Mouse (Mus musculus): ENCODE results near the gene Nop2. TPM values are rescaled to one million over a fixed set of nuclear protein-coding genes. Genes with fewer than 3 reads are reported as not detected.

Nop2 gene
- polyA plus RNA-seq, 1 experiment from 2014 or later = 56.6 TPM

DNA sequence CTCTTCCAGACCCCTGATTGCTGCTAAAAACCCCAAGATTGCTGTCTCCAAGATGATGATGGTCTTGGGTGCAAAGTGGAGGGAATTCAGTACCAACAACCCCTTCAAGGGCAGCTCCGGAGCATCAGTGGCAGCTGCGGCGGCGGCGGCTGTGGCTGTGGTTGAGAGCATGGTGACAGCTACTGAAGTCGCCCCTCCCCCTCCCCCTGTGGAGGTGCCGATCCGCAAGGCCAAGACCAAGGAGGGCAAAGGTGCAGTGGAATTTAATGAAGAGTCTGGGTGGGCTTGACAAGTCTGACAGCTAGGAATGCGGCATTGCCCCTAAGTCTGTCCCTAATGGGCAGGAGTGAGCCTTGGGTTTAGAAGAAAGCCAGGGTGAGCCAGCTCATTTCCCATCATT is 30.3 kb upstream of the Nop2 start:
- H3K4me1 ChIP-seq (ENCODE audit: control insufficient read depth, insufficient read depth, low read length) = peaks cover 28% of the 10 kb centered on the region
- H3K4me3 ChIP-seq (replicated peaks; ENCODE audit: low read length) = no peak overlapping the region
- peaks cover 46% of the 10 kb centered on the region for H3K36me3 ChIP-seq (ENCODE audit: control insufficient read depth, insufficient read depth, low read length)
- no peak for ATAC-seq (ENCODE audit: insufficient read depth, low FRiP score)
- no peak overlapping the region for H3K27ac ChIP-seq (ENCODE audit: low read length)
- WGBS = 80% methylated on average over 9 of the region's 9 CpGs
- H3K9me3 ChIP-seq (replicated peaks; ENCODE audit: control insufficient read depth, low read length) = no peaks in the 10 kb centered on the region
- H3K9ac ChIP-seq (ENCODE audit: low read length) = no peak overlapping the region
- no peak overlapping the region for H3K4me2 ChIP-seq (ENCODE audit: low read depth, low read length)
- no peaks in the 10 kb centered on the region for H3K27me3 ChIP-seq (ENCODE audit: control insufficient read depth, insufficient read depth, low read length)

DNA sequence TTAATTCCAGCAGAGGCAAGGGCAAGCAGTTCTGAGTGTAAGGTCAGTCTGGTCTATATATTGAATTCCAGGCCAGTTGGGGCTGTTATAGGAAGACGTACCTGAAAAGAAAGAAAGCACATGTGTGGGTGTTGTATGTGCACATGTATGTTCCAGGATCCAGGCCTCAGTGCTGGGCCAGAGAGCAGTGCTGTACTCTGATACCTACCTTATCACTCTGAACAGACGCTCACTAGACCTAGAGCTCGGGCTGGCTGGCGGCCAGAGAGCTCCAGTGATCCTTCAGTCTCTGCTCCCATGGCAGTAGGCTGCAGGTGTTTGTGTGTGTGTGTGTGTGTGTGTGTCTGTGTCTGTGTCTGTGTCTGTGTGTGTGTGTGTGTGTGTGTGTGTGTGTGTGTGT is 27.5 kb upstream of the Nop2 start:
- H3K9ac ChIP-seq (ENCODE audit: low read length) = no peak overlapping the region
- ATAC-seq (ENCODE audit: insufficient read depth, low FRiP score) = no peak; the same call in 1 of the 2 replicates

DNA sequence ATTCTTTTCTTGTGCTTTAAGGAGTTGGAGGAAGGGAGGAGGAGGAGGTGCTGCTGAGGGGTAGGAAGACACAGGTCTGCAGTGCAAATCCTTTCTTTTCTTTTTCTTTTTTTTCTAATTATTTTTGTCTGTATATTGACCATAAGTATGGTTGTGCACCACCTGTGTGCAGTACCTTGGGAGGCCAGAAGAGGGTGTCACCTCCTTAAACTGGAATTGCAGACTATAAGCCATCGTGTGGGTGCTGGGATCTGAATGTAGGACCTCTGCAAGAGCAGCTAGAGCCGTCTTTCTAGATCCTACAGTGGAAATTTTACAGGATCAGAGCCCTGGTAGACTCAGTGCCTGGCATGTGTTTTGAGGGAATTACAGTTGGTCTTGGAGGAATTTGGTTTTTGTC is 24.0 kb upstream of the Nop2 start:
- no peak for ATAC-seq (ENCODE audit: insufficient read depth, low FRiP score)
- WGBS = 92% methylated on average over 2 of the region's 2 CpGs
- no peaks in the 10 kb centered on the region for H3K9me3 ChIP-seq (replicated peaks; ENCODE audit: control insufficient read depth, low read length)
- H3K27ac ChIP-seq (ENCODE audit: low read length) = no peak overlapping the region
- H3K4me3 ChIP-seq (replicated peaks; ENCODE audit: low read length) = no peak overlapping the region
- H3K36me3 ChIP-seq (ENCODE audit: control insufficient read depth, insufficient read depth, low read length) = peaks cover 79% of the 10 kb centered on the region
- H3K27me3 ChIP-seq (ENCODE audit: control insufficient read depth, insufficient read depth, low read length) = no peaks in the 10 kb centered on the region
- no peak overlapping the region for H3K4me2 ChIP-seq (ENCODE audit: low read depth, low read length)
- no peak overlapping the region for H3K9ac ChIP-seq (ENCODE audit: low read length)
- H3K4me1 ChIP-seq (ENCODE audit: control insufficient read depth, insufficient read depth, low read length) = no peaks in the 10 kb centered on the region

More for the DNA sequence above, 27.5 kb upstream of the Nop2 start:
- Histone ChIP-seq H3K27me3 (ENCODE audit: control insufficient read depth, insufficient read depth, low read length) (no peaks in the 10 kb centered on the region), H3K4me3 (replicated peaks; ENCODE audit: low read length) (no peak overlapping the region), H3K4me2 (ENCODE audit: low read depth, low read length) (no peak overlapping the region), H3K4me1 (ENCODE audit: control insufficient read depth, insufficient read depth, low read length) (peaks cover 10% of the 10 kb centered on the region), H3K36me3 (ENCODE audit: control insufficient read depth, insufficient read depth, low read length) (peaks cover 73% of the 10 kb centered on the region), H3K9me3 (replicated peaks; ENCODE audit: control insufficient read depth, low read length) (no peaks in the 10 kb centered on the region), H3K27ac (ENCODE audit: low read length) (no peak overlapping the region)
- 82% methylated on average over 4 of the region's 4 CpGs for WGBS

- H3K4me1 ChIP-seq (ENCODE audit: control insufficient read depth, insufficient read depth, low read length) = no peaks in the 10 kb centered on the region
- ATAC-seq (ENCODE audit: insufficient read depth, low FRiP score) = no peak
- no peak overlapping the region for H3K9ac ChIP-seq (ENCODE audit: low read length)
- H3K4me2 ChIP-seq (ENCODE audit: low read depth, low read length) = no peak overlapping the region
- no peaks in the 10 kb centered on the region for H3K27me3 ChIP-seq (ENCODE audit: control insufficient read depth, insufficient read depth, low read length)
- H3K36me3 ChIP-seq (ENCODE audit: control insufficient read depth, insufficient read depth, low read length) = peaks cover 85% of the 10 kb centered on the region
- H3K27ac ChIP-seq (ENCODE audit: low read length) = no peak overlapping the region
- no peaks in the 10 kb centered on the region for H3K9me3 ChIP-seq (replicated peaks; ENCODE audit: control insufficient read depth, low read length)
- 80% methylated on average over 14 of the region's 14 CpGs for WGBS
- H3K4me3 ChIP-seq (replicated peaks; ENCODE audit: low read length) = no peak overlapping the region
Measured at GRCm38 (mm10) chr6:125109371-125109770, 22.3 kb upstream of the Nop2 start.

GRCm38 (mm10) chr6:125110927-125111326 is 20.8 kb upstream of the Nop2 start:
- 89% methylated on average over 7 of the region's 7 CpGs for WGBS
- Histone ChIP-seq H3K4me1 (ENCODE audit: control insufficient read depth, insufficient read depth, low read length) (no peaks in the 10 kb centered on the region), H3K4me2 (ENCODE audit: low read depth, low read length) (no peak overlapping the region), H3K27ac (ENCODE audit: low read length) (no peak overlapping the region), H3K4me3 (replicated peaks; ENCODE audit: low read length) (no peak overlapping the region), H3K36me3 (ENCODE audit: control insufficient read depth, insufficient read depth, low read length) (peaks cover 76% of the 10 kb centered on the region), H3K9me3 (replicated peaks; ENCODE audit: control insufficient read depth, low read length) (no peaks in the 10 kb centered on the region), H3K9ac (ENCODE audit: low read length) (no peak overlapping the region), H3K27me3 (ENCODE audit: control insufficient read depth, insufficient read depth, low read length) (no peaks in the 10 kb centered on the region)
- ATAC-seq (ENCODE audit: insufficient read depth, low FRiP score) = no peak

GRCm38 (mm10) chr6:125112553-125112952 is 19.2 kb upstream of the Nop2 start:
- H3K4me2 ChIP-seq (ENCODE audit: low read depth, low read length) = no peak overlapping the region
- H3K27ac ChIP-seq (ENCODE audit: low read length) = no peak overlapping the region
- peaks cover 70% of the 10 kb centered on the region for H3K36me3 ChIP-seq (ENCODE audit: control insufficient read depth, insufficient read depth, low read length)
- no peaks in the 10 kb centered on the region for H3K9me3 ChIP-seq (replicated peaks; ENCODE audit: control insufficient read depth, low read length)
- H3K4me3 ChIP-seq (replicated peaks; ENCODE audit: low read length) = no peak overlapping the region
- H3K27me3 ChIP-seq (ENCODE audit: control insufficient read depth, insufficient read depth, low read length) = no peaks in the 10 kb centered on the region
- no peak for ATAC-seq (ENCODE audit: insufficient read depth, low FRiP score)
- WGBS = 90% methylated on average over 11 of the region's 11 CpGs
- H3K4me1 ChIP-seq (ENCODE audit: control insufficient read depth, insufficient read depth, low read length) = no peaks in the 10 kb centered on the region
- H3K9ac ChIP-seq (ENCODE audit: low read length) = no peak overlapping the region

GRCm38 (mm10) chr6:125119387-125119786 is 12.3 kb upstream of the Nop2 start:
- Histone ChIP-seq H3K27me3 (ENCODE audit: control insufficient read depth, insufficient read depth, low read length) (no peaks in the 10 kb centered on the region), H3K9ac (ENCODE audit: low read length) (no peak overlapping the region), H3K27ac (ENCODE audit: low read length) (no peak overlapping the region), H3K4me3 (replicated peaks; ENCODE audit: low read length) (no peak overlapping the region), H3K4me1 (ENCODE audit: control insufficient read depth, insufficient read depth, low read length) (no peaks in the 10 kb centered on the region), H3K4me2 (ENCODE audit: low read depth, low read length) (no peak overlapping the region), H3K9me3 (replicated peaks; ENCODE audit: control insufficient read depth, low read length) (no peaks in the 10 kb centered on the region), H3K36me3 (ENCODE audit: control insufficient read depth, insufficient read depth, low read length) (peaks cover 51% of the 10 kb centered on the region)
- 94% methylated on average over 8 of the region's 8 CpGs for WGBS
- ATAC-seq (ENCODE audit: insufficient read depth, low FRiP score) = no peak

GRCm38 (mm10) chr6:125128724-125129123 is 3.0 kb upstream of the Nop2 start:
- Histone ChIP-seq H3K27me3 (ENCODE audit: control insufficient read depth, insufficient read depth, low read length) (no peaks in the 10 kb centered on the region), H3K4me2 (ENCODE audit: low read depth, low read length) (no peak overlapping the region), H3K36me3 (ENCODE audit: control insufficient read depth, insufficient read depth, low read length) (peaks cover 8% of the 10 kb centered on the region), H3K9ac (ENCODE audit: low read length) (no peak overlapping the region), H3K4me1 (ENCODE audit: control insufficient read depth, insufficient read depth, low read length) (peaks cover 4% of the 10 kb centered on the region; the same call in 1 of the 2 replicates), H3K27ac (ENCODE audit: low read length) (no peak overlapping the region), H3K4me3 (replicated peaks; ENCODE audit: low read length) (no peak overlapping the region), H3K9me3 (replicated peaks; ENCODE audit: control insufficient read depth, low read length) (no peaks in the 10 kb centered on the region)
- ATAC-seq (ENCODE audit: insufficient read depth, low FRiP score) = no peak
- 82% methylated on average over 12 of the region's 12 CpGs for WGBS

GRCm38 (mm10) chr6:125129710-125130402 is 1.9 kb upstream of the Nop2 start:
- Histone ChIP-seq H3K27me3 (ENCODE audit: control insufficient read depth, insufficient read depth, low read length) (no peaks in the 10 kb centered on the region), H3K27ac (ENCODE audit: low read length) (no peak overlapping the region), H3K9me3 (replicated peaks; ENCODE audit: control insufficient read depth, low read length) (no peaks in the 10 kb centered on the region), H3K4me2 (ENCODE audit: low read depth, low read length) (no peak overlapping the region), H3K9ac (ENCODE audit: low read length) (no peak overlapping the region), H3K36me3 (ENCODE audit: control insufficient read depth, insufficient read depth, low read length) (peaks cover 11% of the 10 kb centered on the region), H3K4me3 (replicated peaks; ENCODE audit: low read length) (no peak overlapping the region), H3K4me1 (ENCODE audit: control insufficient read depth, insufficient read depth, low read length) (peaks cover 4% of the 10 kb centered on the region; the same call in 1 of the 2 replicates)
- ATAC-seq (ENCODE audit: insufficient read depth, low FRiP score) = no peak
- 89% methylated on average over 20 of the region's 20 CpGs for WGBS

Data from stomach, embryonic 16.5 days (tissue).